Mouse (Mus musculus) cerebellum, adult 2 months (tissue): Measurements from ENCODE around the gene Tnfrsf4. TPM values are rescaled to one million over a fixed set of nuclear protein-coding genes. Genes with fewer than 3 reads are reported as not detected.
A peak's percentile ranks its signal among the peaks of the same experiment; 100 is the strongest.

Experiments used
- DNase-seq, 2 experiments: peaks; one replicate each; pipeline ENCODE4 v3.0.0; 2021
- H3K27ac ChIP-seq: fragments of 200-500 bp; 2 replicates; pipeline ENCODE4 v1.5.1; 2012; ENCODE audit warnings: low read length, control low read depth, inconsistent platforms; ENCODE audit not compliant: insufficient read depth
- H3K27me3 ChIP-seq: fragments of 200-500 bp; 2 replicates; pipeline ENCODE4 v1.6.1; 2012; ENCODE audit warnings: inconsistent platforms, mild to moderate bottlenecking, low read length, moderate library complexity; ENCODE audit not compliant: control insufficient read depth, insufficient read depth
- H3K4me1 ChIP-seq: fragments of 200-500 bp; 2 replicates; pipeline ENCODE4 v1.6.1; 2011; ENCODE audit warnings: low read length; ENCODE audit not compliant: control insufficient read depth, insufficient read depth
- H3K4me3 ChIP-seq: fragments of 200-500 bp; replicated peaks from 2 replicates; pipeline ENCODE3; 2011; ENCODE audit warnings: mild to moderate bottlenecking, low read depth, low read length, control low read depth; ENCODE audit not compliant: insufficient read depth
- CTCF ChIP-seq: fragments of 200-500 bp; IDR thresholded peaks from 2 replicates; pipeline ENCODE4 v1.5.1; 2011; ENCODE audit warnings: low read depth, mild to moderate bottlenecking, control low read depth, low read length, moderate library complexity, borderline replicate concordance; ENCODE audit not compliant: insufficient read depth
- POLR2A ChIP-seq: fragments of 200-500 bp; IDR thresholded peaks from 2 replicates; pipeline ENCODE4 v1.6.1; 2011; ENCODE audit warnings: low read length, control low read depth, borderline replicate concordance; ENCODE audit not compliant: insufficient read depth
- WGBS: fragments of 180-500 bp; shearing (Covaris S2); methylation state at CpG from one replicate; pipeline ENCODE4 v1.1.7; 2018; 5-methylcytosine and 5-hydroxymethylcytosine counted together
- polyA plus RNA-seq: library from polyadenylated mRNA; depleted of rRNA; stranded (reverse); fragments of >200 nt; gene quantifications from 2 replicates; pipeline ENCODE4 v1.2.3, GENCODE M21; 2012

Tnfrsf4 gene
- polyA plus RNA-seq, 1 experiment: 3.6 TPM

- peak; percentile 28 for DNase-seq
- H3K27ac ChIP-seq: peak overlapping the region; percentile 64
- H3K4me1 ChIP-seq: peaks cover 21% of the 10 kb centered on the region
- 13% methylated on average over 9 of the region's 9 CpGs for WGBS
- no peaks in the 10 kb centered on the region for H3K27me3 ChIP-seq
- no peak for TF ChIP-seq POLR2A
- no peak for TF ChIP-seq CTCF
- H3K4me3 ChIP-seq: peak overlapping the region; percentile 84
Observed at GRCm38 (mm10) chr4:156030651-156031118, 17.0 kb downstream of the Tnfrsf4 start.

GRCm38 (mm10) chr4:156031255-156031592, 17.6 kb downstream of the Tnfrsf4 start:
- Histone ChIP-seq H3K27ac (peak overlapping the region; percentile 64), H3K4me3 (peak overlapping the region; percentile 84), H3K27me3 (no peaks in the 10 kb centered on the region), H3K4me1 (peaks cover 16% of the 10 kb centered on the region)
- DNase-seq: no peak
- 5% methylated on average over 7 of the region's 7 CpGs for WGBS
- no peak for TF ChIP-seq POLR2A
- no peak for TF ChIP-seq CTCF

- WGBS: under 1% methylated on average over 24 of the region's 24 CpGs
- no peaks in the 10 kb centered on the region for H3K27me3 ChIP-seq
Observed at GRCm38 (mm10) chr4:156031593-156032391, 18.1 kb downstream of the Tnfrsf4 start.

GRCm38 (mm10) chr4:156032856-156033255, 19.2 kb downstream of the Tnfrsf4 start:
- TF ChIP-seq POLR2A (no peak), CTCF (no peak)
- Histone ChIP-seq H3K4me1 (peaks cover 13% of the 10 kb centered on the region), H3K27ac (peak overlapping the region; percentile 64; the same call in 1 of the 2 replicates), H3K4me3 (no peak overlapping the region), H3K27me3 (no peaks in the 10 kb centered on the region)
- DNase-seq: no peak
- 83% methylated on average over 4 of the region's 4 CpGs for WGBS

More at GRCm38 (mm10) chr4:156031593-156032391, 18.1 kb downstream of the Tnfrsf4 start:
- Histone ChIP-seq H3K27ac (peak overlapping the region; percentile 64), H3K4me3 (peak overlapping the region; percentile 84), H3K4me1 (peaks cover 13% of the 10 kb centered on the region)
- DNase-seq: peak; percentile 89 to 91
- no peak for TF ChIP-seq CTCF
- peak; percentile 79 for TF ChIP-seq POLR2A

GRCm38 (mm10) chr4:156033476-156034119, 20.0 kb downstream of the Tnfrsf4 start:
- no peak overlapping the region for H3K27ac ChIP-seq
- TF ChIP-seq CTCF (peak; percentile 54), POLR2A (no peak)
- H3K4me1 ChIP-seq: peaks cover 13% of the 10 kb centered on the region
- H3K27me3 ChIP-seq: no peaks in the 10 kb centered on the region
- no peak overlapping the region for H3K4me3 ChIP-seq
- 32% methylated on average over 6 of the region's 6 CpGs for WGBS
- DNase-seq: peak; percentile 47 to 58

GRCm38 (mm10) chr4:156034301-156034700, 20.7 kb downstream of the Tnfrsf4 start:
- WGBS: 62% methylated on average over 4 of the region's 4 CpGs
- Histone ChIP-seq H3K4me3 (no peak overlapping the region), H3K27ac (no peak overlapping the region), H3K27me3 (no peaks in the 10 kb centered on the region), H3K4me1 (peaks cover 13% of the 10 kb centered on the region)
- DNase-seq: no peak
- no peak for TF ChIP-seq POLR2A
- TF ChIP-seq CTCF: no peak

- 3% methylated on average over 25 of the region's 25 CpGs for WGBS
- no peak overlapping the region for H3K27ac ChIP-seq
- TF ChIP-seq POLR2A: no peak
- no peak for TF ChIP-seq CTCF
- H3K4me3 ChIP-seq: peak overlapping the region; percentile 30
- no peak for DNase-seq
- peaks cover 13% of the 10 kb centered on the region for H3K4me1 ChIP-seq
- H3K27me3 ChIP-seq: no peaks in the 10 kb centered on the region
Observed at GRCm38 (mm10) chr4:156034901-156035300, 21.3 kb downstream of the Tnfrsf4 start.
